Mouse (Mus musculus): ENCODE measurements around the gene Rpl18. TPM values are rescaled to one million over a fixed set of nuclear protein-coding genes. Genes with fewer than 3 reads are reported as not detected.

Rpl18 gene
- polyA plus RNA-seq, 1 experiment from 2014 or later: 1,039 TPM

DNA sequence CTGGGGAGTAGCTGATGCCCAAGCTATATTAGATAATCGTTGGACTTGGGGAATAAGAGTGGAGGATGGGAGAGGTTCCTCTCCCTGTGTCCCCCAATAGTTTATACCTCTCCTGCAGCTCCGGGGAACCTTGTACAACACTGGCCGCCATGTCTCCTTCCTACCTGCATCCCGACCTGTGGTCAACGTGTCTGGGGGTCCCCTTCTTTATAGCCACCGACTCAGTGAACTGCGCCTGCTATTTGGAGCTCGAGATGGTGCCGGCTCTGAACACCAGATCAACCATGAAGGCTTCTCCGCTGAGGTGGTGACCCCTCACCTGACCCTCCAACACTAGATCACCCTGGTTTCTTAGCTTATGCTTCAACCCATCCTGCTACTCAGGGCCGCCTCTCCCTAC, 12.9 kb upstream of the Rpl18 start:
- WGBS: 89% methylated on average over 11 of the region's 11 CpGs
- no peaks in the 10 kb centered on the region for H3K36me3 ChIP-seq
- H3K4me1 ChIP-seq: peaks cover 53% of the 10 kb centered on the region
- no peak overlapping the region for H3K27ac ChIP-seq
- H3K9me3 ChIP-seq: no peaks in the 10 kb centered on the region
- peaks cover 30% of the 10 kb centered on the region for H3K27me3 ChIP-seq
- no peak for ATAC-seq (ENCODE audit: low FRiP score, low read depth)
- H3K9ac ChIP-seq: no peak overlapping the region
- H3K4me3 ChIP-seq: no peak overlapping the region
- no peak overlapping the region for H3K4me2 ChIP-seq (replicated peaks)

DNA sequence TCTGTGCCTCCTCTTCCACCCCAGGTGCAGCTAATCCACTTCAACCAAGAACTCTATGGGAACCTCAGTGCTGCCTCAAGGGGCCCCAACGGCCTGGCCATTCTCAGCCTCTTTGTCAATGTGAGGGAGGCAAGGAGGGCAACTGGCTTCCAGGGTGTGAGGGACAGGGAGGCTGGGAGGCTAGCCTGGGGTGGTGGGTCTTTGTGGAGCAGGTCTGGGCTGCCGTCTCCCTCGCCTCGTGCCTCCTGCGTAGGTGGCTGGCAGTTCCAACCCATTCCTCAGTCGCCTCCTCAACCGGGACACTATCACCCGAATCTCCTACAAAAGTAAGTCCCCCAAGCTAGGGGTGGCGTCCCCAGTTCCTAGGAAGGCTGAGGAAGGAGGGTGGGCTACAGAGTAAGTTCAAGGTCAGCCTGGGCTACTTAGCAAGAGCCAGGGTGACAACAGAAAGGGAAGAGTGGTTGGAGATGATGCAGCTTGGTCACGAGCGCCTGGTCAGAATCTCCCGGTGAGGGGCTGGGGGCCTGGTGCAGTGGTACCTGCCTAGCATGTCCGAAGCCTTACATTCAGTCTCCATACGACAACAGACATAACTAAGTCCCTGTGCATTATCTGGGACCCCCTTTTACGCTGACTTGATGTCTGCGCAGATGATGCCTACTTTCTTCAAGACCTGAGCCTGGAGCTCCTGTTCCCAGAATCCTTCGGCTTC, 12.3 kb upstream of the Rpl18 start:
- Histone ChIP-seq H3K4me2 (replicated peaks) (peak overlapping the region; percentile 99), H3K36me3 (no peaks in the 10 kb centered on the region), H3K9ac (no peak overlapping the region; the same call in 1 of the 2 replicates), H3K27ac (no peak overlapping the region), H3K4me3 (no peak overlapping the region), H3K27me3 (peaks cover 27% of the 10 kb centered on the region), H3K9me3 (no peaks in the 10 kb centered on the region), H3K4me1 (peaks cover 60% of the 10 kb centered on the region)
- 93% methylated on average over 17 of the region's 17 CpGs for WGBS
- ATAC-seq (ENCODE audit: low FRiP score, low read depth): no peak

DNA sequence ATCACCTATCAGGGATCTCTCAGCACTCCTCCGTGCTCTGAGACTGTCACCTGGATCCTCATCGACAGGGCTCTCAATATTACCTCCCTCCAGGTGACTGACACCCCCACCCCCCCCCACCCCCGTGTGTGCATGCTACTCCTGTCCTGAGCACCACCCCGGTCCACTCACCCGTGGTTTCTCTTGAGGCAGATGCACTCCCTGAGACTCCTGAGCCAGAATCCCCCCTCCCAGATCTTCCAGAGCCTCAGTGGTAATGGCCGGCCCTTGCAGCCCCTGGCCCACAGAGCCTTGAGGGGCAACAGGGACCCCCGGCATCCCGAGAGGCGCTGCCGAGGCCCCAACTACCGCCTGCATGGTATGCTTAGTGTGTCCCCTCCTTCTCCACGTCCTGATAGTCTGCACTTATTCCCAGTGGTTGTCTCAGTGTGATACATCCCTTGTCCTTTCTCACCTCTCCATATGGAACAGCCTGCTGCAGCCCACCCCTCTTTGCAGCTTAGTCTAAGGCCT, 11.7 kb upstream of the Rpl18 start:
- no peak for ATAC-seq (ENCODE audit: low FRiP score, low read depth)
- peak overlapping the region; percentile 99 for H3K4me2 ChIP-seq (replicated peaks)
- peak overlapping the region; percentile 60 for H3K9ac ChIP-seq
- no peaks in the 10 kb centered on the region for H3K36me3 ChIP-seq
- H3K27ac ChIP-seq: peak overlapping the region; percentile 79; the same call in 1 of the 2 replicates
- WGBS: 43% methylated on average over 12 of the region's 12 CpGs
- peak overlapping the region; percentile 73 for H3K4me3 ChIP-seq
- peaks cover 21% of the 10 kb centered on the region for H3K27me3 ChIP-seq
- H3K9me3 ChIP-seq: no peaks in the 10 kb centered on the region
- peaks cover 66% of the 10 kb centered on the region for H3K4me1 ChIP-seq

DNA sequence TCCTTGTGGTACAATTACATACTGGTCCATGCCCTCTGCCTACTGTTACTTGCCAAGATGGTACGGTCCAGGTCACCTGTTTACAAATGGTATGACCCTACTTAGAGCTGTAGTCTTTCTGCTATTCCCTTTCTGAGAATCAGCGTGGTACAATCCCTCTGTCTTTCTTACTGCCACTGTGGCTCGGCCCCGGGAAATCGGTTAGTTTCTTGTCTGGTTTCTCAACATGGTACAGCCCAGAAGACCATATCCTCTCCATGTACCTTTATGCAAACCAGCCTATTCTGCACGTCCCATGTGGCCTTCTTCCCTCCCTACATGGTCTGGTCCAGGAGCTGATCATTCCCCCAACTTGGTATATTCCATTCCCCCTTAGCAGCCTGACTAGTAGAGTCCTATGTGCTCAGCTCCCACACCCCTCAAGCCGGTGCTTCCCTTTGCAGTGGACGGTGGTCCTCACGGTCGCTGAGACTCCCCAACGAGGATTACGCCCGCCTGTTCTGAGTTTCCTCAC, 11.2 kb upstream of the Rpl18 start:
- Histone ChIP-seq H3K36me3 (no peaks in the 10 kb centered on the region; the same call in 1 of the 2 replicates), H3K4me2 (replicated peaks) (peak overlapping the region; percentile 99), H3K27ac (peak overlapping the region; percentile 79), H3K27me3 (peaks cover 16% of the 10 kb centered on the region), H3K4me1 (peaks cover 71% of the 10 kb centered on the region), H3K4me3 (peak overlapping the region; percentile 73), H3K9me3 (no peaks in the 10 kb centered on the region), H3K9ac (peak overlapping the region; percentile 60)
- WGBS: under 1% methylated on average over 13 of the region's 13 CpGs
- ATAC-seq (ENCODE audit: low FRiP score, low read depth): peak; percentile 33

DNA sequence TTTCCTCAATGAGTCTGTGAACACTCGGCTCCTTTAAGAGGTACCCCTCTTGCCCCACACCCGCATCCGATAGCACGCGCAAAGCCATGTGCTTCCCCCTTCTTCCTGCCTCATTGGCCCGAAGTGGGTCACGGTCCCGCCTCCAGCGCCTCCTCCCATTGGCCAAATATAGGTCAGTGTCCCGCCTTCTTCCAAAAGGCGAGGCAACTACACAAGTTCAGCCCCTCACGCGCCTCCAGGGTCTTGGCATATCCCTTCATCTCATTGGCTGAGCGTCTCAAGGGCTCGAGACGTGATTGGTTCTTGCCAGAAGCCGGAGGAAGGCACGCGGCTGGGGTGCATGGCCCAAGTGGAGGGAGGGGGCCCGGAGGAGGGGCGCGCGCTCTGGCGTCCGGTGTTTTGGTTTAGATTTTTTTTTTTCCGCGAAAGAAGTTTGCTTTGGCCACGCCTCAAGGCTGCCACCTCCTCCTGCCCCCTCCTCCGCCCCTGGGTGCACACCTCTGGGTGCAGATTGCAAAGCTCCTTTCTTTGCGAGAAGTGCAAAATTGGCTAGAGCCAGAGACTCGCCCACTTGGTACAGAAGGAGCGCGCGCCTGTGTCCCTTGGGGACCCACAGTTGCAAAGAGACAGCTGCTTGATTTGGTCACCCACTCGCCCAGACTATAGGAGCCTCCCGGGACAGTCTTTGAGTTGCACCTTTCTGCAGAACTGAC, 10.4 kb upstream of the Rpl18 start, which contains the start of gene Dbp:
TSS of gene Dbp (plus strand) at position 359 of the 713 bp plus-strand sequence.
- ATAC-seq (ENCODE audit: low FRiP score, low read depth): peak; percentile 90
- H3K4me1 ChIP-seq: peaks cover 74% of the 10 kb centered on the region
- peak within 1 kb of the TSS; percentile 87 for H3K9ac ChIP-seq
- peaks cover 8% of the 10 kb centered on the region for H3K27me3 ChIP-seq
- peak within 1 kb of the TSS; percentile 99 for H3K4me2 ChIP-seq (replicated peaks)
- peaks cover 7% of the 10 kb centered on the region for H3K36me3 ChIP-seq
- H3K27ac ChIP-seq: peak within 1 kb of the TSS; percentile 80
- under 1% methylated on average over 36 of the region's 36 CpGs for WGBS
- H3K4me3 ChIP-seq: peak within 1 kb of the TSS; percentile 73
- H3K9me3 ChIP-seq: no peaks in the 10 kb centered on the region

DNA sequence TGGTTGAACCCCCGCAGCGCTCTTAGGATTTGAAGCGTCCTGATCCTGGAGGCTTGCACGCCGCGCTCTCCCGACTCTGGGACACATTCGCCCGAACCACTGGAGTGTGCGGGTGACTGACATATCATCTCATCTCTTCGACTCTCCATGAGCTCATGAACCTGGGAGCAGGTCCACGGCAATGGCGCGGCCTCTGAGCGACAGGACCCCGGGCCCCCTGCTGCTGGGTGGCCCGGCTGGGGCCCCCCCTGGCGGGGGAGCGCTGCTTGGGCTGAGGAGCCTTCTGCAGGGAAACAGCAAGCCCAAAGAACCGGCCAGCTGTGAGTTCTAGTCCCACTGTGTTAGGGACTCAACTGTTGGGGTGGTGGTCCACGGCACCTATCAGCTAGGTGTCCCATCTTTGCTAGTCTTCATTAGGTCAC, 9.8 kb upstream of the Rpl18 start:
- Histone ChIP-seq H3K27me3 (peaks cover 2% of the 10 kb centered on the region), H3K36me3 (peaks cover 12% of the 10 kb centered on the region), H3K4me1 (peaks cover 69% of the 10 kb centered on the region), H3K9ac (peak overlapping the region; percentile 87), H3K4me3 (peak overlapping the region; percentile 73), H3K9me3 (no peaks in the 10 kb centered on the region), H3K4me2 (replicated peaks) (peak overlapping the region; percentile 99), H3K27ac (peak overlapping the region; percentile 80)
- WGBS: under 1% methylated on average over 21 of the region's 21 CpGs
- no peak for ATAC-seq (ENCODE audit: low FRiP score, low read depth)

DNA sequence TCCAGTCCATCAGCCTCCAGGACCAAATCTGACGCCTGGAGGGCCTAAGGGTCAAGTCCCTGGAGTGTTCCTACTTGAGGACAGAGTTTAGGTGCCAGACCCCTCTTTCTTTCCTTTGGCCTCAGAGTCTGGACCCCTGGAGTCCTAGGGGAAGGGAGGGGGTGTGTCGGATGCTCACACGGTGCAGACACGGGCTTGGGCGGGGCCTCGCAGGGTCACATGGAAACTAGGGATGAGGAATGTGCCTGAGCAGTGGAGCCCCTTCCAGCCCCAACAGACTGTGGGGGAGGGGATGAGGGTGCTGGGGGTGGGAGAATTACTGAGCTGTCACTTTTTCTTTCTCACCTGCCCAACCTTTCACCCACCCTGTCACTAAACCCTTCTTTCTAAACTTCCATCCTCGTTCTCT, 9.4 kb upstream of the Rpl18 start:
- Histone ChIP-seq H3K27me3 (no peaks in the 10 kb centered on the region), H3K4me3 (peak overlapping the region; percentile 73), H3K9me3 (no peaks in the 10 kb centered on the region), H3K4me1 (peaks cover 66% of the 10 kb centered on the region), H3K27ac (peak overlapping the region; percentile 93), H3K9ac (peak overlapping the region; percentile 87), H3K36me3 (peaks cover 17% of the 10 kb centered on the region), H3K4me2 (replicated peaks) (peak overlapping the region; percentile 99)
- ATAC-seq (ENCODE audit: low FRiP score, low read depth): no peak
- 0% methylated on average over 7 of the region's 7 CpGs for WGBS

DNA sequence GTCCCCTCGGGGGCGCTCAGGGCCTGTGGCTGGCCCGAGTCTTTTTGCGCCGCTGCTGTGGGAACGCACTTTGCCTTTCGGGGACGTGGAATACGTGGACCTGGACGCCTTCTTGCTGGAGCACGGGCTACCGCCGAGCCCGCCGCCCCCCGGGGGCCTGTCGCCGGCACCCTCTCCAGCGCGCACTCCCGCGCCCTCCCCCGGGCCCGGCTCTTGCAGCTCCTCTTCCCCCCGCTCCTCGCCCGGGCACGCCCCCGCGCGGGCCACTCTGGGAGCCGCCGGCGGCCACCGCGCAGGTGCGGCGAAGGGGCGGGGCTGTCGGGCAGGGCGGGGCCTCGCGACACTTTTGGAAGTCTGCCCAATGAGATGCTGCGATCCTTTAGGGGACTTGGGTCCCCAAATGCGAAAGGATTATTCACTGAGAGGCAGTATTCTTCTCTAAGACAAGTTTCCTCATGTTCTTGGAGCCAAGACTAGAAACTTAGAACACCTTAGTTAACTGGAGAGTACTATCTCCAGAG, 8.5 kb upstream of the Rpl18 start:
- peak overlapping the region; percentile 73 for H3K4me3 ChIP-seq
- 1% methylated on average over 45 of the region's 45 CpGs for WGBS
- H3K9ac ChIP-seq: peak overlapping the region; percentile 87
- H3K9me3 ChIP-seq: no peaks in the 10 kb centered on the region
- peak overlapping the region; percentile 99 for H3K4me2 ChIP-seq (replicated peaks)
- H3K27me3 ChIP-seq: no peaks in the 10 kb centered on the region
- peaks cover 26% of the 10 kb centered on the region for H3K36me3 ChIP-seq
- peaks cover 58% of the 10 kb centered on the region for H3K4me1 ChIP-seq
- ATAC-seq (ENCODE audit: low FRiP score, low read depth): no peak
- peak overlapping the region; percentile 93 for H3K27ac ChIP-seq

DNA sequence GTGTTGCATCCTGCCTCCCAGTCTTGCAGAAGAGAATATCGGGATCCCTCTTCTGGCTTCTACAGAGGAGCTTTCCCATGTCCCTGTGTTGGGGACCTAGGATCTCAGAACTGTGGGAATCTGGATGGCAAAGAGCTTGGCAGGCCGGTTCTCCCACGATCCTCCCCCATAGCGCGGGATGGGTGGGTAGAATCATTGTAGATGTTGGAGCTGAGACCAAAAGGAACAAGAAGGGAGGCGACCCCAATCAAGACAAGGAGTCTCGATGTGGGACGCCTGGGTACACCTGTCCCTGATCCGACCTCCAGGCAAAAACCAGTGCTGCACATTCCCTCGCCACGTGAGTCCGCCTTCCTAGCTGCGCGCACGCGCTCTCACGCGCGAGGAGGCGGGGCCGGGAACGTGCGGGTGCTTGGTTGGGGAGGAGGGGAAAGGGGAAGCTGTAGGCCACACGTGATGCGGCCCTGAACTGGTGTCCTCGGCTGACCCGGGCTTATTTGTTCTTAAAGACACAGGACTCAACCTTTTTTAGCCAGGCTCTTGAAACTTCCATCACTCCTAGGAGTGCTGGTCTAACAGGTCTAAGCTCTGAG, 7.8 kb upstream of the Rpl18 start:
- no peaks in the 10 kb centered on the region for H3K27me3 ChIP-seq
- H3K36me3 ChIP-seq: peaks cover 33% of the 10 kb centered on the region
- H3K4me3 ChIP-seq: peak overlapping the region; percentile 73
- H3K9ac ChIP-seq: peak overlapping the region; percentile 87
- H3K4me1 ChIP-seq: peaks cover 58% of the 10 kb centered on the region
- no peak for ATAC-seq (ENCODE audit: low FRiP score, low read depth)
- H3K27ac ChIP-seq: peak overlapping the region; percentile 93
- no peaks in the 10 kb centered on the region for H3K9me3 ChIP-seq
- peak overlapping the region; percentile 99 for H3K4me2 ChIP-seq (replicated peaks)
- WGBS: 0% methylated on average over 27 of the region's 27 CpGs

DNA sequence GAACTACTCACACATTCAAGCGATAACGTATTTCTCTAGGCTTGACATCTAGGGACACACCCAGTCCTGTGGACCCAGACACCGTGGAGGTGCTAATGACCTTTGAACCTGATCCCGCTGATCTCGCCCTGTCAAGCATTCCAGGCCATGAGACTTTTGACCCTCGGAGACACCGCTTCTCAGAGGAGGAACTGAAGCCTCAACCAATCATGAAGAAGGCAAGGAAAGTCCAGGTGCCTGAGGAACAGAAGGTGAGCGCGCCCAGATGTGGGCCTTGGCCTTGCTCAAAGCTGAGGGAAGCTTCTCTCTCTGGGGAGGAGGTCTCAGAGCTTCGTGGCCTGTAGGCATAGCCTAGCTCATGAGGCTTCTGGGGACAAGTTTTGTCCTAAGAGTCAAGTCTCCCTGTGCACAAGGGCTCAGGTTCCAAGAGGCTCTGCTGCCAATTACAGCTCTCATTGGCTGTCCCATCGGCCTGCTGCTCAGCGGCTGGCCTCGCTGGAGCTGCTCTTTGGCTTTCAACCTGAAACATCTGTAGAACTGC, 7.0 kb upstream of the Rpl18 start:
- no peaks in the 10 kb centered on the region for H3K9me3 ChIP-seq
- H3K4me1 ChIP-seq: peaks cover 57% of the 10 kb centered on the region
- peak overlapping the region; percentile 99 for H3K4me2 ChIP-seq (replicated peaks)
- peaks cover 41% of the 10 kb centered on the region for H3K36me3 ChIP-seq
- 32% methylated on average over 13 of the region's 13 CpGs for WGBS
- no peak for ATAC-seq (ENCODE audit: low FRiP score, low read depth)
- peak overlapping the region; percentile 73 for H3K4me3 ChIP-seq
- H3K27ac ChIP-seq: peak overlapping the region; percentile 93
- H3K9ac ChIP-seq: peak overlapping the region; percentile 87
- H3K27me3 ChIP-seq: no peaks in the 10 kb centered on the region

DNA sequence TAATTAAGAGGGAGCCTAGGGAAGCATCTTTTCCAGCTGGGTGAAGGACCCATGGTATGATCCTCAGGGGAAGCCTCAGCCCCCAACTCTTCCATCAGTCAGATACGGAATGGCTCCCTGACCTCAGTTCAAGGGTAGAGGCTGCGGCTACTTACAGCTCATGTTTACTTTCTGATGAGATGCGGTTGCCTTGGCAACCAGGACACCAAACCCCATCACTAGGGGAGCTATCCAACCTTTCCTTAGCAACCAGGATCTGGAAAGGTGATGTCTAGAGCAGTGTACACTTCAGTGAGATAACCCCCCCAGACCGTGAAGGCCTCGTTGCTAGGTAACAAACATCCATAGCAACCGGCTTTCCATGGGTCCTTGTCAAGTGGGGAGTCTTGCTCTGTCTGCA, 6.2 kb upstream of the Rpl18 start:
- Histone ChIP-seq H3K4me2 (replicated peaks) (peak overlapping the region; percentile 99; the same call in 1 of the 2 replicates), H3K9me3 (no peaks in the 10 kb centered on the region), H3K4me1 (peaks cover 51% of the 10 kb centered on the region), H3K27me3 (no peaks in the 10 kb centered on the region), H3K36me3 (peaks cover 44% of the 10 kb centered on the region), H3K4me3 (no peak overlapping the region), H3K27ac (no peak overlapping the region), H3K9ac (0 out of 2 replicates have a peak overlapping the region, but pooled peaks have one; percentile 25)
- 59% methylated on average over 6 of the region's 6 CpGs for WGBS
- no peak for ATAC-seq (ENCODE audit: low FRiP score, low read depth)

All from limb, embryonic 13.5 days (tissue).